Mouse (Mus musculus): ENCODE measurements at regions not wholly inside any gene's neighbourhood (a gene's known extent, or its start where the extent isn't known, plus 50 kb on each side); places are given as distances from the start of the nearest gene placed in this dataset.

- Histone ChIP-seq H3K4me3 (ENCODE audit: insufficient read depth, poor library complexity, severe bottlenecking) (no peak overlapping the region), H3ac (ENCODE audit: control insufficient read depth, insufficient read length, low read depth) (no peak overlapping the region), H3K79me2 (ENCODE audit: control insufficient read depth, insufficient read depth) (no peaks in the 10 kb centered on the region), H3K79me3 (ENCODE audit: low read depth) (no peaks in the 10 kb centered on the region), H3K27me3 (ENCODE audit: control insufficient read depth, insufficient read depth, insufficient read length) (no peaks in the 10 kb centered on the region), H3K36me3 (ENCODE audit: control insufficient read depth, insufficient read depth) (no peaks in the 10 kb centered on the region)
- TF ChIP-seq USF1 (IDR thresholded peaks at IDR 0.05; ENCODE audit: low read depth) (no peak), CTCF (IDR thresholded peaks at IDR 0.05; ENCODE audit: control insufficient read depth, insufficient read depth, insufficient read length) (no peak), MYOG (IDR thresholded peaks at IDR 0.05; ENCODE audit: control insufficient read depth, extremely low read depth, insufficient read length) (no peak), CEBPB (IDR thresholded peaks at IDR 0.05; ENCODE audit: low read depth) (no peak), FOSL1 (IDR thresholded peaks at IDR 0.05; ENCODE audit: insufficient read depth, low read length, poor library complexity, severe bottlenecking) (no peak), MAX (IDR thresholded peaks at IDR 0.05) (no peak), MYOD1 (IDR thresholded peaks at IDR 0.05; ENCODE audit: control insufficient read depth, insufficient read length, low read depth) (no peak)
Measured at GRCm38 (mm10) chr8:103214606-103215005, 429.2 kb upstream of the Cdh11 start.

- Histone ChIP-seq H3K79me3 (ENCODE audit: low read depth) (no peaks in the 10 kb centered on the region), H3K27me3 (ENCODE audit: control insufficient read depth, insufficient read depth, insufficient read length) (no peaks in the 10 kb centered on the region), H3K79me2 (ENCODE audit: control insufficient read depth, insufficient read depth) (no peaks in the 10 kb centered on the region), H3ac (ENCODE audit: control insufficient read depth, insufficient read length, low read depth) (no peak overlapping the region), H3K4me3 (ENCODE audit: insufficient read depth, poor library complexity, severe bottlenecking) (no peak overlapping the region), H3K36me3 (ENCODE audit: control insufficient read depth, insufficient read depth) (no peaks in the 10 kb centered on the region)
- TF ChIP-seq MAX (IDR thresholded peaks at IDR 0.05), result no peak
- TF ChIP-seq CEBPB (IDR thresholded peaks at IDR 0.05; ENCODE audit: low read depth), result no peak
- no peak for TF ChIP-seq MYOG (IDR thresholded peaks at IDR 0.05; ENCODE audit: control insufficient read depth, extremely low read depth, insufficient read length)
- no peak for TF ChIP-seq USF1 (IDR thresholded peaks at IDR 0.05; ENCODE audit: low read depth)
- no peak for TF ChIP-seq FOSL1 (IDR thresholded peaks at IDR 0.05; ENCODE audit: insufficient read depth, low read length, poor library complexity, severe bottlenecking)
- TF ChIP-seq MYOD1 (IDR thresholded peaks at IDR 0.05; ENCODE audit: control insufficient read depth, insufficient read length, low read depth), result no peak
- no peak for TF ChIP-seq CTCF (IDR thresholded peaks at IDR 0.05; ENCODE audit: control insufficient read depth, insufficient read depth, insufficient read length)
Measured at GRCm38 (mm10) chr8:103230741-103231475, 445.5 kb upstream of the Cdh11 start.

DNA sequence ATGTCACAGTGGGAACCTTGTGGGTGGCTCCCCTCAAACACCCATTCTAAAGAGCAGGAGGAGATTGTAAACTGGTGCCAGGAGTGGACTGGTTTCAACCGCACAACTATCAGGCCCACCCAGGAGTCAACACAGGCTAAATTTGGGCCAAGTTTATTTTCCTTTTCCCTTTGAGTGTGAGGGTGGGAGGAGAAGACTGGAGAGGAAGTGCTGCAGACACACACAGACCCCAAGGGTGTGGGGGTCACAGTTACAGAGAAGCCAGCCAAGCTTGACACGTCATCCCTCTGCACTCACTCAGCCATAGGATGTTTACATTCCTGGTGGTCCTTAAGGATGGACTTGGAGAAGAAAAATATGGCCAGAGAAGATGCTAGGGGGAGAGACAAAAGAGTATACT lies 448.9 kb upstream of the Cdh11 start:
- Histone ChIP-seq H3K27me3 (ENCODE audit: control insufficient read depth, insufficient read depth, insufficient read length) (no peaks in the 10 kb centered on the region), H3ac (ENCODE audit: control insufficient read depth, insufficient read length, low read depth) (no peak overlapping the region), H3K79me2 (ENCODE audit: control insufficient read depth, insufficient read depth) (no peaks in the 10 kb centered on the region), H3K36me3 (ENCODE audit: control insufficient read depth, insufficient read depth) (no peaks in the 10 kb centered on the region), H3K4me3 (ENCODE audit: insufficient read depth, poor library complexity, severe bottlenecking) (no peak overlapping the region), H3K79me3 (ENCODE audit: low read depth) (no peaks in the 10 kb centered on the region)
- TF ChIP-seq CEBPB (IDR thresholded peaks at IDR 0.05; ENCODE audit: low read depth), result no peak
- TF ChIP-seq MAX (IDR thresholded peaks at IDR 0.05), result no peak
- no peak for TF ChIP-seq FOSL1 (IDR thresholded peaks at IDR 0.05; ENCODE audit: insufficient read depth, low read length, poor library complexity, severe bottlenecking)
- TF ChIP-seq MYOG (IDR thresholded peaks at IDR 0.05; ENCODE audit: control insufficient read depth, extremely low read depth, insufficient read length), result no peak

GRCm38 (mm10) chr8:103235614-103236013 lies 450.2 kb upstream of the Cdh11 start:
- H3K27me3 ChIP-seq (ENCODE audit: control insufficient read depth, insufficient read depth, insufficient read length), result no peaks in the 10 kb centered on the region
- no peak overlapping the region for H3ac ChIP-seq (ENCODE audit: control insufficient read depth, insufficient read length, low read depth)
- TF ChIP-seq USF1 (IDR thresholded peaks at IDR 0.05; ENCODE audit: low read depth), result no peak
- TF ChIP-seq MYOD1 (IDR thresholded peaks at IDR 0.05; ENCODE audit: control insufficient read depth, insufficient read length, low read depth), result no peak
- no peak for TF ChIP-seq MYOG (IDR thresholded peaks at IDR 0.05; ENCODE audit: control insufficient read depth, extremely low read depth, insufficient read length)
- no peak for TF ChIP-seq MAX (IDR thresholded peaks at IDR 0.05)
- no peak for TF ChIP-seq CTCF (IDR thresholded peaks at IDR 0.05; ENCODE audit: control insufficient read depth, insufficient read depth, insufficient read length)
- TF ChIP-seq FOSL1 (IDR thresholded peaks at IDR 0.05; ENCODE audit: insufficient read depth, low read length, poor library complexity, severe bottlenecking), result no peak
- TF ChIP-seq CEBPB (IDR thresholded peaks at IDR 0.05; ENCODE audit: low read depth), result no peak
- H3K79me3 ChIP-seq (ENCODE audit: low read depth), result no peaks in the 10 kb centered on the region
- no peaks in the 10 kb centered on the region for H3K36me3 ChIP-seq (ENCODE audit: control insufficient read depth, insufficient read depth)
- H3K79me2 ChIP-seq (ENCODE audit: control insufficient read depth, insufficient read depth), result no peaks in the 10 kb centered on the region
- no peak overlapping the region for H3K4me3 ChIP-seq (ENCODE audit: insufficient read depth, poor library complexity, severe bottlenecking)

DNA sequence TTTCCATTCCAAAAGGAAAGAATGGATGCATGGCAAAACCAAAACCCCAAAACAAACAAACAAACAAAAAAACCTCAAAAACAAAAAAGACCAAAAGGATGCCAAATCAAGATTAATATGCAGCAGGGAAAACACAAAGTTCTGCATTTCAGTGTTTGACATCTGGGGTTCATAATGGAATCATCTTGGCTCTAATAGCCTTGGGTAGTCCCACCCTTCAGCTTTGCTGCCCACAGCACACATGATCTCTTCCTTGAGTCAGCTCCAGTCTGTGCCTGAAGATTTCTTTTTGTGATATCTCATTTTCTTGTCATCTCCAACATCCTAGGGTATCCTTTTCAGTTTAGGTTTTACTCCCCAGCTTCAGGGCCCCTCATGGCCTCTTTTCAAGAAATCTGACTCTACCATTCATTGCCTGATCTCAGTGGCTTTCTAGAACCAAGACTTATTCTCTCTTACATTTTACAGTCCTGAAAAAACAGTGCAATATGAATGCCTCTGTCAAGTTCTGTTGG lies 453.1 kb upstream of the Cdh11 start:
- TF ChIP-seq CTCF (IDR thresholded peaks at IDR 0.05; ENCODE audit: control insufficient read depth, insufficient read depth, insufficient read length) (no peak), MAX (IDR thresholded peaks at IDR 0.05) (no peak), FOSL1 (IDR thresholded peaks at IDR 0.05; ENCODE audit: insufficient read depth, low read length, poor library complexity, severe bottlenecking) (no peak), MYOD1 (IDR thresholded peaks at IDR 0.05; ENCODE audit: control insufficient read depth, insufficient read length, low read depth) (no peak), MYOG (IDR thresholded peaks at IDR 0.05; ENCODE audit: control insufficient read depth, extremely low read depth, insufficient read length) (no peak), USF1 (IDR thresholded peaks at IDR 0.05; ENCODE audit: low read depth) (no peak), CEBPB (IDR thresholded peaks at IDR 0.05; ENCODE audit: low read depth) (no peak)
- Histone ChIP-seq H3K36me3 (ENCODE audit: control insufficient read depth, insufficient read depth) (no peaks in the 10 kb centered on the region), H3K79me3 (ENCODE audit: low read depth) (no peaks in the 10 kb centered on the region), H3ac (ENCODE audit: control insufficient read depth, insufficient read length, low read depth) (no peak overlapping the region), H3K27me3 (ENCODE audit: control insufficient read depth, insufficient read depth, insufficient read length) (no peaks in the 10 kb centered on the region), H3K79me2 (ENCODE audit: control insufficient read depth, insufficient read depth) (no peaks in the 10 kb centered on the region), H3K4me3 (ENCODE audit: insufficient read depth, poor library complexity, severe bottlenecking) (no peak overlapping the region)

Measured in C2C12 (cell line).